Mouse (Mus musculus) midbrain, embryonic 10.5 days (tissue): ENCODE measurements around the gene Ror1. TPM values are rescaled to one million over a fixed set of nuclear protein-coding genes. Genes with fewer than 3 reads are reported as not detected.
A peak's percentile ranks its signal among the peaks of the same experiment; 100 is the strongest.

ENCODE experiments used
- DNase-seq: peaks from one replicate; pipeline ENCODE4 v3.0.0-alpha.2; 2017; ENCODE audit warnings: low spot score
- H3K27ac ChIP-seq: fragments of 300-500 bp; sonication (generic); replicated peaks from 2 replicates; pipeline ENCODE4 v1.5.1; 2016; ENCODE audit warnings: mild to moderate bottlenecking
- H3K27me3 ChIP-seq: fragments of 300-500 bp; sonication (generic); 2 replicates; pipeline ENCODE4 v1.6.1; 2016; ENCODE audit warnings: low read depth, mild to moderate bottlenecking; ENCODE audit not compliant: poor library complexity, severe bottlenecking
- H3K36me3 ChIP-seq: fragments of 300-500 bp; sonication (generic); 2 replicates; pipeline ENCODE4 v1.6.1; 2016; ENCODE audit warnings: mild to moderate bottlenecking, moderate library complexity
- H3K4me1 ChIP-seq: fragments of 300-500 bp; sonication (generic); 2 replicates; pipeline ENCODE4 v1.6.1; 2016
- H3K4me3 ChIP-seq: fragments of 300-500 bp; sonication (generic); 2 replicates; pipeline ENCODE4 v1.5.1; 2016; ENCODE audit warnings: mild to moderate bottlenecking, moderate library complexity
- H3K9me3 ChIP-seq: fragments of 300-500 bp; sonication (generic); replicated peaks from 2 replicates; pipeline ENCODE4 v1.6.1; 2016; ENCODE audit warnings: mild to moderate bottlenecking
- WGBS: fragments of 180-500 bp; shearing (Covaris S2); methylation state at CpG from one replicate; pipeline ENCODE4 v1.1.7; 2016; 5-methylcytosine and 5-hydroxymethylcytosine counted together
- polyA plus RNA-seq: library from polyadenylated mRNA; unstranded; fragments of >200 nt; fragmentation: Nextera tagmentation; extraction: Ambion mirVana; gene quantifications from 2 replicates; pipeline ENCODE4 v1.2.1, GENCODE M21; 2016

The Ror1 gene
- polyA plus RNA-seq, 1 experiment from 2014 or later, result 5.9 TPM

DNA sequence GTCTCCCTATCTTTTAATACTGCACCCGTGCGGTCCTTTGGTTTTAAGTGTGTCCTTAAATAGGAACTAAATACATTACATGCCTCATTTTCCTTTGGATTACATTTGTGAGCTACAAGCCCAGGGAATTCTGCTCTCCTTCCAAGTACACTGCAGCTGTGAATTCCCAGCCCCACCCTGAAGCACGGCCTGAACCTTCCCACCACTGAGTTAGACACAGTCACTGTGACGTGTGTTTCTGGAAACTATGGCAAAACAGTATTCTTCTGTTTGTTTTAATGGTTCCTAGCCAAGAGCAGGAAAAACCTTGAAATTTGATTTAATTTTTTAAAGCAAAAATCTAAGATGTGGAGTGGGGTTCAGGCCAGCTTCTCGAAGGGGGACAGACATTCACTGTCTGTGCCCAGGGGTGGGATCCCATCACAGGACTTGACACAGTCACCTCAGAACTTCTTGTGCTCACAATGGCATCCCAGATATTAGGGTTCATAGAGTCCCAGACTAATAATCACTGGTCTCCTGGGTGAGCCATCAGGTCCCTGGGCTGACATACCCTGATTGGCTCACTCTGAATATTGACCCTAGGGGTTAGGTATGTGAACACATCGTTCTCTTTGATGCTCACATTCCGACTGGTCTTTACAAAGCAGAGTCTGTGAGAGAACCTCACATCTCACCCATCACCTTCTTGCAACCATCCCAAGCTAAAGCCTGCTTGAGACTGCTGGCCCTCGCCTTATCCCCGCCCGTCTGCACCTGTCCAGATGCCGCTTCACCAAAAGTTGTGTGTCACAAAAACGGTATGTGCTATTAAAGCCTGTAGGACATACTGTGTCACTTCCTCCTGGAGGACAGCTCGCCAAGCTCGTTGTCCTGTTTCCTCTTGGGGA, 306.2 kb downstream of the Ror1 start:
- no peaks in the 10 kb centered on the region for H3K27me3 ChIP-seq
- no peak overlapping the region for H3K27ac ChIP-seq
- no peak overlapping the region for H3K4me3 ChIP-seq
- no peaks in the 10 kb centered on the region for H3K36me3 ChIP-seq
- 90% methylated on average over 14 of the region's 14 CpGs for WGBS
- H3K9me3 ChIP-seq, result no peaks in the 10 kb centered on the region
- H3K4me1 ChIP-seq, result no peaks in the 10 kb centered on the region
- DNase-seq, result no peak

DNA sequence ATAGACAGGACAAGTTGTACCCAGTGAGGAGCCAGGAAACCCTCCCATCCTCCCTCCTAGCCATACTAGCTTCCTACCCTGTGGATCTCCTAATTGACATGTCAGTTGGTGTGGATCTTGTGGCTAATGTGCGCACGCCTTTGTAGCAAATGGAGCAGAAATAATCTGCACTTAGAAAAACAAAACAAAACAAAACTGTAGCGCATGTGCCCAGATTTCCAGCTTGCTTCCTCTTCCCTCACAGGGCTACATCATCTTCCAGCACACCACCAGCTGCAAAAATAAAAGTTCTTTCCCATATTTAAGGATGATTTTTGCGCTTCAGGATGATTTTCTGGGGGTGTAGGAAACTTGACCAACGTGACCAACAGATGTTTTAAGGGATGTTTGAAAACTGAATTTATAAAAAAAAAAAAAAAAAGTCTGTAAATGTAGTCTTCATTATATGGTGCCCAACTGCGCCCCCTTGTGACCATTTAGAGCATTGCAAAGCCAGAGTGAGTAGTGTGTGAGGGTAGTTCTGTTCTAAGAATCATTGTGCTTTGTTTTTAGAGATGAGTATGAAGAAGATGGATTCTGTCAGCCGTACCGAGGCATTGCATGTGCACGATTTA, 311.8 kb downstream of the Ror1 start:
- Histone ChIP-seq H3K27ac (no peak overlapping the region), H3K27me3 (no peaks in the 10 kb centered on the region), H3K36me3 (no peaks in the 10 kb centered on the region), H3K4me3 (no peak overlapping the region), H3K4me1 (peaks cover 15% of the 10 kb centered on the region), H3K9me3 (no peaks in the 10 kb centered on the region)
- peak; percentile 60 for DNase-seq
- WGBS, result 52% methylated on average over 9 of the region's 9 CpGs

DNA sequence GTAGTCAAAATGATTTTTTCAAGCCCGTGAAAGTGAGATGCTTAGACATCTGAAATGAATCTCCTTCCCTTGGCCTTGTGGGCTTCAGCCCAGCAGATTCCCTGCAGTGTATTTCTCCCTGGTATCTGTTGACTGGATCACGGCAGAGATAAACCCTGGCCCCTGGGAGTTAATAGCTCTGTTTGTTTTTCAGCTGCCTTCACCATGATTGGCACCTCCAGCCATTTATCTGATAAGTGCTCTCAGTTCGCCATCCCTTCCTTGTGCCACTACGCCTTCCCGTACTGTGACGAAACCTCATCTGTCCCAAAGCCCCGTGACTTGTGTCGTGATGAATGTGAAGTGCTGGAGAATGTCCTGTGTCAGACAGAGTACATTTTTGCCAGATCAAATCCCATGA, 313.9 kb downstream of the Ror1 start:
- no peak overlapping the region for H3K27ac ChIP-seq
- H3K27me3 ChIP-seq, result no peaks in the 10 kb centered on the region
- no peaks in the 10 kb centered on the region for H3K9me3 ChIP-seq
- no peak for DNase-seq
- no peak overlapping the region for H3K4me3 ChIP-seq
- peaks cover 15% of the 10 kb centered on the region for H3K4me1 ChIP-seq
- H3K36me3 ChIP-seq, result no peaks in the 10 kb centered on the region
- 78% methylated on average over 8 of the region's 8 CpGs for WGBS

DNA sequence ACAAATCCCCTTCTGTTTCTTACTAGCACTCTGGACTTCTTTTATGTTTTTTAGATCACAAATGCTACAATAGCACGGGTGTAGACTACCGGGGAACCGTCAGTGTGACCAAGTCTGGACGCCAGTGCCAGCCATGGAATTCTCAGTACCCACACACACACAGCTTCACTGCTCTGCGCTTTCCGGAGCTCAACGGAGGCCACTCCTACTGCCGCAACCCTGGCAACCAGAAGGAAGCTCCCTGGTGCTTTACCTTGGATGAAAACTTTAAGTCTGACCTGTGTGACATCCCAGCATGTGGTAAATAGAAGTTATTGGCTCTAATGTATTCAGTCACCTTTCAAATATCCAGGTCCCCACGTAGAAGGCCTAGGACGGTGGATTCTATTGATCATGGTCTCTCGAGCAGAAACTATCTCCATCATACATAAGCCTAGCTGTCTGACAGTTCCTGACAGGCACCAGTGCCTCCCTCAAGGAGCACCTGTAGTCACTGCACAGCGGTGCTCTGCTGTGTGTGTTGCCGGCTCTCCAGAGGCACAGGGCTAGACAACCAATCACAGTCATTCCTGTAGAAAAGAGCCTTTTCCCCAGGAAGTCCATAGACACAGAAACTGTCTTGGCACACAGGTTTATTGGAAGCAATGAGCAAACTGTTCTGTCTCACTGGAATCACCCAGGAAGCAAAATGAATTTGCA, 316.4 kb downstream of the Ror1 start:
- 33% methylated on average over 13 of the region's 13 CpGs for WGBS
- Histone ChIP-seq H3K4me1 (peaks cover 15% of the 10 kb centered on the region), H3K9me3 (no peaks in the 10 kb centered on the region), H3K4me3 (no peak overlapping the region), H3K27ac (no peak overlapping the region; the same call in 1 of the 2 replicates), H3K27me3 (no peaks in the 10 kb centered on the region), H3K36me3 (no peaks in the 10 kb centered on the region)
- no peak for DNase-seq

DNA sequence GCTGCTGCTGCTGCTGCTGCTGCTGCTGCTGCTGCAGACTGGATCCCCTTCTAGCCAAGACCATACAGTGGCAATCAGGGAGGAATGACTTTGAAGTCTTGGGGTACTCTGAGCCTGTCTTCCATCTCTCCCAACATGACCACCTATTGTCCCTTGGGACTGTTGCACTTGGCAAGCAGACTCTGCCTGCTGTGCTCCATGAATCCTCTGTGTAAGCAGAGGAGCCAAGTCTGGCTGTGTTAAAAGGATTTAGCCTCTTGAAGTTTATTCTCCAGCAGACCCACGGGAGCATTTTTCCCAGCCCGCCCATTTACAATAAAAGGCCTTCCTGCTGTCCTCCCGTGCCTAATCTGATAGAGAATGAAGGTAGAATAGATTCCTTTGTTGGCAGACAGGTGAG, 327.2 kb downstream of the Ror1 start:
- Histone ChIP-seq H3K27me3 (no peaks in the 10 kb centered on the region), H3K27ac (no peak overlapping the region), H3K36me3 (no peaks in the 10 kb centered on the region), H3K4me3 (no peak overlapping the region), H3K4me1 (peaks cover 13% of the 10 kb centered on the region), H3K9me3 (no peaks in the 10 kb centered on the region)
- DNase-seq, result no peak
- 12% methylated on average over 3 of the region's 3 CpGs for WGBS

DNA sequence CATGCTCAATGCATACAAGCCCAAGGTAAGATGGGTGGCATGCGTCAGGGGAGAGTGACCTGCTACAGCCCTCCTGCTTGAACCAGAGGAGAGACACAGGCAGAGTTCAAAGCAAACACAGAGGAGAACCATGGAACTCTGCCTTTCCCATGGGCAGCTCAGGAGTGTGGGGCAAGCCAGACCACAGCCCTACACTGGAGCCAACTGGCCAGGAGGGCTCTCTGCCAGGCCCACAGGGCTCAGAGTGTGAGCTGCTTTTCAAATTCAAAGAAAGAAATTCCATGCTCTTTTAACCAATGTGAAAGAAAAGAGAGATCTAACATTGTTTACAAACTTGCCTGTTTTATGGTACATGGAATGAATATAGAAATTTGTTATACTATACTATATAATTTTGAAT, 330.5 kb downstream of the Ror1 start:
- Histone ChIP-seq H3K4me1 (peaks cover 16% of the 10 kb centered on the region), H3K4me3 (no peak overlapping the region), H3K27me3 (no peaks in the 10 kb centered on the region), H3K9me3 (no peaks in the 10 kb centered on the region), H3K27ac (no peak overlapping the region), H3K36me3 (no peaks in the 10 kb centered on the region)
- 93% methylated on average over 1 of the region's 1 CpGs for WGBS
- DNase-seq, result no peak

DNA sequence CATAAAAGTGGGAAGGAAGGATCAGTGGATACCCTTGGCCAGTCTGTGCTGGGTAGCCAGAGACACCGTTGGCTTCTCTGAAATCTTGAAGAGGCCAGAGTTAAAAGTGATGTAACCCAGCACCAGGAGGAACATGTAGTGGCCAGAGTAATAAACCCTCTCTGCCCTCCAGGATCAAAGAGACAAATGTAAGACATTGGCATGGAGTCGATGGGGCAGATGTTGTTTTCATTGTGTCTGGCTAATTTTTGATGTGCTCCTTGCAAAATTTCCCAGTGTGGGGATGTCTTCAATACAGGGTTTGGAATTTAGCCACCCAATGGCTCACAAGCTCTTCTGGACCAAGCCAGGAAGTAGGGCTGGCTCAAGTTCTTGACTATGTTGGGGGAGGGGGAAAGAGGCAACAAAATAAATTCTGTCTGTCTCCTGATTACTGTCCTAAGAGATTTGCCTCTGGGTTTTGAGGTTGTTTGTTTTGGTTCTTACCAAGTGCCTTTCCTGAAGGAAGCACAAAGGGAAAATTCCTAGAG, 333.8 kb downstream of the Ror1 start:
- DNase-seq, result no peak
- Histone ChIP-seq H3K4me3 (no peak overlapping the region), H3K27me3 (no peaks in the 10 kb centered on the region), H3K27ac (no peak overlapping the region), H3K9me3 (no peaks in the 10 kb centered on the region), H3K36me3 (no peaks in the 10 kb centered on the region), H3K4me1 (peaks cover 3% of the 10 kb centered on the region; the same call in 1 of the 2 replicates)
- 92% methylated on average over 2 of the region's 2 CpGs for WGBS

DNA sequence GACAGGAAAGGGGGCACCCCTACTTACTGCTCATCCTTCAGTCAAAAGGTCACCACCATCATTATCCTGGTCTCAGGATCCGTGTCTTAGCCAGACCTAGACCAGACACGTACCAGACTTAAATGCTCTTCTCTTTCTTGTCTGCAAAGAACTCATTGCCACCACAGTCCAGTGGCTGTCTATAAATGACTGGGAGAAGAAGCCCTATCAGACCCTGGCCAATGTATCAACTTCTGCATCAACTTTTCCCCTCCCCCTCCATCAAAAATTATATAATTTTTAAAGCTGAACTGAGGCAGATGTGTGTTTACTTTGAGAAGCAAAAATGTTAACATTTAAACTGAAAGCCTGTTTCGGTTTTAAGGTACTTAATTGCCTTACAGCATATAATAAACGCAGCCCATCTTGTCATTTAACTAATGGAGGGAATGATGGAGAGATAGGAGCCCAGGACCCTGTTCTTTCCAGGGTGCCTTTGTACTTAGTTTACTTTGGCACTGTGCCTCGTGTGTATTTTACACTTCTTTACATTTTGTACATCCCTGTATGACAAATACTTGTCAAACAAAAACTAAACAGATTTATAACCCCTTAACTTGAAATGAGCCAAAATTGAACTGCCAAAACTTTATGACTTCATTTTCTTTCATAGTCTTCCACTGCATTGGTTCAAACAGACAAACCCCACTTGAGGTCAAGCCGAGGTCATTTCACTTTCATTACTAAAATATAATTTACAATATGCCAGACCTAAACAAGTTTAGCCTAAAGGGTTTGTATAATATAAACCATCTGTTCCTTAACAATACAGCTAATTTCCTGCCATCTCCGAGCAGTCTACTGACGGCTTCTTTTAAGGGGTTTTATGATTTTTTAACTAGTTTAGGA, 339.9 kb downstream of the Ror1 start:
- Histone ChIP-seq H3K27ac (no peak overlapping the region), H3K4me1 (no peaks in the 10 kb centered on the region), H3K4me3 (no peak overlapping the region), H3K36me3 (no peaks in the 10 kb centered on the region), H3K9me3 (no peaks in the 10 kb centered on the region), H3K27me3 (no peaks in the 10 kb centered on the region)
- WGBS, result 85% methylated on average over 8 of the region's 8 CpGs
- no peak for DNase-seq

DNA sequence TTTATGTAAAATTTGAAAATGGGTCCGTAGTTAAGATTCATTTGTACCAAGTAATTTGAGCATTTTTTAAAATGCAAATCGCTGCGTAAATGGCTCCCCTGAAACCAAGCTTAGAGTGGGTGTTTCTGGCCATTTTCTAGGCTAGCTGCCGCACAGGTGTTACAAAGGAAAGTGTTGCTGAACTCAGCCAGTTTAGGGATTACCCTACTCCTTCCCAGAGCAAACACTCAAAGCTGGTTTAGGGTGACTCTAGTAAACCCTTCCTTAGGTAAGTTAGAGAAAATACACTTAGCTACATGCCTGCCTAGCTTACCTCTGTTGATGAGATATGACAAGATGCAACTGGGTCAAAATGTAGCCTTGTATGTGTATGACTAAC, 340.6 kb downstream of the Ror1 start:
- Histone ChIP-seq H3K27ac (no peak overlapping the region), H3K36me3 (no peaks in the 10 kb centered on the region), H3K4me1 (no peaks in the 10 kb centered on the region)

DNA sequence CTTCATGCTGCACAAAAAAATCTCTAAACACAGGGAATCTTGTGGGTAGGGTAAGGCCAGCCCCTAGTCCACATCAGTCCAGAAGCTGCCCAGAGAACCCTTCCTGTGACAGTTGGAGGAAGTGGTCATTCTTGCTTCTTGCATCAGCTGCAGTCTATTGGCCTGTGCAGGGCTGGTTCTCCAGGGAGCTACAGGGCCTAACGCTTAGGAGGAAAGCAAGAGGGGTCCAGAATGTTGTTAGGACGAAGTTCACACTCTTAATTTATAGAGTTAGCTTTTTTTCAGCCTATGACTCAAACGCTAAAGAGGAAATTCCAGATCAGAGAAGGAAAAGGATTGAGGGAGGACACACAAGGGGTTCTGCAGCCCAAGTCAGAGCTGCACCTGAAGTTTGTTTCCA, 351.3 kb downstream of the Ror1 start:
- Histone ChIP-seq H3K4me3 (no peak overlapping the region), H3K4me1 (no peaks in the 10 kb centered on the region), H3K9me3 (no peaks in the 10 kb centered on the region), H3K27me3 (no peaks in the 10 kb centered on the region), H3K36me3 (peaks cover 1% of the 10 kb centered on the region), H3K27ac (no peak overlapping the region)
- 71% methylated on average over 3 of the region's 3 CpGs for WGBS
- DNase-seq, result no peak

More for the DNA sequence above, 340.6 kb downstream of the Ror1 start:
- Histone ChIP-seq H3K4me3 (no peak overlapping the region), H3K9me3 (no peaks in the 10 kb centered on the region), H3K27me3 (no peaks in the 10 kb centered on the region)
- 85% methylated on average over 4 of the region's 4 CpGs for WGBS
- DNase-seq, result no peak

DNA sequence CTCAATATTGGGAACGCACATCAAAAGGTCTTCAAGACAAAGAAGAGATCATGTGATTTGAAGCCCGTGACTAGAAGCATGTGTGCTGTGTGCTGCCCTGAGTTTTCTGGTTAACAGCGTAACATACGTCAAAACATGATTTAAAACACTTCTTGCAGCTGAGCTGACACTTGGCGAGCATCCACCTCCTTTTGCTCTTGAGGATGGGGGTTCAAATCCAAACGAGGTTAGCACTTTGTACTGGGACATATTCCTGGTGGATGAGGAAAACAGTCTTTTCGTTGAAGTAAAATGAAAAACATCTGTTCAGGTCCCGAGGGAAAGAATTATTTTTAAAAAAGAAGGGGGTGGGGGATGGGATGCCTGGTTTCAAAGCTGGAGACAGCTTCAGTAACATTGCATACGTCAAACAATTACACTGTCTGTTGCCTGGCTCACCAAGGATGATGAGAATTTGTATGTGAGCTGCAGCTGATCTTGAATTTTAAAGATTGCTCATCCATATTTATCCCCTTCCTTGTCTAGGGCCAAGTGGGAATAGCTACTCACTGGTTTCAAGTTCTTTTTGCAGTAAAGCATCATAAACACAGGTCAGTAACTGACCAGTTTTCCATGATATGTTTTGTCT, 367.0 kb downstream of the Ror1 start:
- WGBS, result 75% methylated on average over 9 of the region's 9 CpGs
- Histone ChIP-seq H3K4me1 (0 out of 2 replicates have a peak, but pooled peaks cover 4% of the 10 kb centered on the region), H3K4me3 (no peak overlapping the region), H3K27me3 (no peaks in the 10 kb centered on the region), H3K9me3 (no peaks in the 10 kb centered on the region), H3K27ac (no peak overlapping the region), H3K36me3 (no peaks in the 10 kb centered on the region)
- DNase-seq, result no peak
